Mouse (Mus musculus) spleen, adult 2 months (tissue): ENCODE data around the gene Dnajb8. TPM values are rescaled to one million over a fixed set of nuclear protein-coding genes. Genes with fewer than 3 reads are reported as not detected.

Source experiments
- DNase-seq, 2 experiments: peaks; one replicate each; pipeline versions ENCODE4 v3.0.0 to v3.0.0-alpha.2; 2012 to 2021; ENCODE audit warnings: low spot score in 2 of 2, low read depth in 1 of 2
- H3K27ac ChIP-seq: fragments of 200-500 bp; 2 replicates; pipeline ENCODE4 v1.5.1; 2012; ENCODE audit warnings: low read length, inconsistent platforms; ENCODE audit not compliant: insufficient read depth
- H3K27me3 ChIP-seq: fragments of 200-500 bp; 2 replicates; pipeline ENCODE4 v1.6.1; 2012; ENCODE audit warnings: mild to moderate bottlenecking, moderate library complexity, low read length, inconsistent platforms; ENCODE audit not compliant: control insufficient read depth, insufficient read depth
- H3K36me3 ChIP-seq: fragments of 200-500 bp; 2 replicates; pipeline ENCODE4 v1.6.1; 2012; ENCODE audit warnings: mild to moderate bottlenecking, low read length, inconsistent platforms; ENCODE audit not compliant: control insufficient read depth, insufficient read depth
- H3K4me1 ChIP-seq: fragments of 200-500 bp; 2 replicates; pipeline ENCODE4 v1.6.1; 2011; ENCODE audit warnings: inconsistent platforms; ENCODE audit not compliant: control insufficient read depth, insufficient read depth, insufficient read length
- H3K4me3 ChIP-seq: fragments of 200-500 bp; 2 replicates; pipeline ENCODE4 v1.5.1; 2011; ENCODE audit warnings: mild to moderate bottlenecking, inconsistent platforms; ENCODE audit not compliant: insufficient read depth, insufficient read length; ENCODE audit errors: extremely low read depth
- CTCF ChIP-seq: fragments of 200-500 bp; IDR thresholded peaks from 2 replicates; pipeline ENCODE4 v1.5.1; 2011; ENCODE audit warnings: mild to moderate bottlenecking, inconsistent platforms; ENCODE audit not compliant: insufficient read depth, insufficient read length, insufficient replicate concordance; ENCODE audit errors: extremely low read depth
- POLR2A ChIP-seq: fragments of 200-500 bp; IDR thresholded peaks from 2 replicates; pipeline ENCODE4 v1.6.1; 2011; ENCODE audit warnings: low read depth, low read length, inconsistent platforms
- WGBS: fragments of 180-500 bp; shearing (Covaris S2); methylation state at CpG from one replicate; pipeline ENCODE4 v1.1.7; 2018; 5-methylcytosine and 5-hydroxymethylcytosine counted together
- polyA plus RNA-seq: library from polyadenylated mRNA; depleted of rRNA; stranded (reverse); fragments of >200 nt; gene quantifications from 2 replicates; pipeline ENCODE4 v1.2.3, GENCODE M21; 2012

The Dnajb8 gene
- polyA plus RNA-seq, 1 experiment: not detected

DNA sequence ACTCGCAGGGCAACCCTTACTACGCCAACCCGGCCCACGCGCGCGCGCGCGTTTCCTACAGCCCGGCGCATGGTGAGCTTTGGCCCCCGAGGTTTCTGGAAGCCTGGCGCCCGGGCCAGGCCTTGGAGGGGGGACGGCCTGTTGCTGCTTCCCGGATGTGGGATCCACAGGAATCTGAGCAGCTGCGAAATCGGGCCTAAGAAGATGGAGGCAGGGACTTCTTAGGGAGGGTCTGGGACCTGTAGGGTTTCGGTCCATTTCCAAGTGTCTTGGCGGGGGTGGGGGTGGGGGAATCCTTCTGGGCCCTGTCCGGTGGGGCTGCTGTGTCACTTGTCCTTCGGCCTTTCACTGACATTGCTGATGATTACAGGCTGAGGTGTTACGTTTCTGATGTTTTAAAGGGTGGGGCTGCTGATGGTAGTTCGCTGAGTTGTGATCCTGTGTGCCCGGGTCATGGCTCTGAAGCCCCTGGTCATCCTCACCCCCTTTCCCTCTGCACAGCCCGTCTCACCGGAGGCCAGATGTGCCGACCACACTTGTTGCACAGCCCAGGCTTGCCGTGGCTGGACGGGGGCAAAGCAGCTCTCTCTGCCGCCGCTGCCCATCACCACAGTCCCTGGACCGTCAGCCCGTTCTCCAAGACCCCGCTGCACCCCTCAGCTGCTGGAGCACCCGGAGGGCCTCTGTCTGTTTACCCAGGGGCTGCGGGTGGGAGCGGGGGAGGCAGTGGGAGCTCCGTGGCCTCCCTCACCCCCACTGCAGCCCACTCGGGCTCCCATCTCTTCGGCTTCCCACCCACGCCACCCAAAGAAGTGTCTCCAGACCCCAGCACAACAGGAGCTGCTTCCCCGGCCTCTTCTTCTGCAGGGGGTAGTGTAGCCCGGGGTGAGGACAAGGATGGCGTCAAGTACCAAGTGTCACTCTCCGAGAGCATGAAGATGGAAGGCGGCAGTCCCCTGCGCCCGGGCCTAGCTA, 22.1 kb upstream of the Dnajb8 start:
- 0 out of 2 replicates have a peak, but pooled peaks cover 3% of the 10 kb centered on the region for H3K4me1 ChIP-seq
- H3K27ac ChIP-seq: no peak overlapping the region
- WGBS: 32% methylated on average over 50 of the region's 50 CpGs
- peaks cover 18% of the 10 kb centered on the region for H3K27me3 ChIP-seq
- 0 out of 2 replicates have a peak overlapping the region, but pooled peaks have one; percentile 9 for H3K4me3 ChIP-seq
- TF ChIP-seq POLR2A (no peak), CTCF (no peak)
- no peaks in the 10 kb centered on the region for H3K36me3 ChIP-seq
- DNase-seq: no peak

DNA sequence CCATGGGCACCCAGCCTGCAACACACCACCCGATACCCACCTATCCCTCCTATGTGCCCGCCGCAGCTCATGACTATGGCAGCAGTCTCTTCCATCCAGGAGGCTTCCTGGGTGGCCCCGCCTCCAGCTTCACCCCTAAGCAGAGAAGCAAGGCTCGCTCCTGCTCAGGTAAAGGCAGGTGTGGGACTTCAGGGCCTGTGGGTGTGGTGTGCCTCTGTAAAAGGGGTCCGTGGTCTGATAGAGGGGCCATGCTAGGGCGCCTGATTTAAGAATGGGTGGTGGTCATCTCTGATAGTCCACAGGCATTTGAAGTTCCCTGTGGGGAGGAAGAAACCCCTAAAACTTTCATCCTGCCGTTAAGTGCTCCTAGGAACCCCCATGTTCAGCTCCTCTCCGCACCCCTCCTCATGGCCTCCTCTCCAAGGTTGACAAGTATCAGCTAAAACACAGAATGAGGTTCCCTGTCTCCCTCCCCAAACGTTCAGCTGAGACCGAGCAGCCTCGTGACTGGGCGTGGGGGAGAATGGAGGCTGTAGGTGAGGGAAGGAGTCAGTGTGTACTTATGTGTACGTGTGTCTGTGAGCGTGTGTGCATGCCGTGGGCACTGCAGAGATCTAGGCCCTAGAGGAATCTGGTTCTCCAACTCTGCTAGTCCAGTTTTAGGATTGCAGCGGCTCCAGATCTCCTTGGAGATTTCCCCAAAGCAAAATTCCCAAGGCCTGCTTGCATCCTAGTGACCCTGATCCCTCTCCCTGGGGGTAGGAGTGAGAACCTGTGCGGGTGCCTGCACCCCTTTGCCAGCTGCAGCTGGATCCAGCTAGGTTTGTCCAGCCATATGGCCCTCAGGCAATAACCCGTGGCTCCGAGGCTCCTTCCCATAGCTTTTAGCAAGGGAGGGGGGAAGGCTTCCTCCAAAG, 21.1 kb upstream of the Dnajb8 start:
- WGBS: 80% methylated on average over 20 of the region's 20 CpGs
- 0 out of 2 replicates have a peak, but pooled peaks cover 3% of the 10 kb centered on the region for H3K4me1 ChIP-seq
- H3K36me3 ChIP-seq: no peaks in the 10 kb centered on the region
- H3K27me3 ChIP-seq: peaks cover 18% of the 10 kb centered on the region
- H3K27ac ChIP-seq: no peak overlapping the region
- no peak for DNase-seq
- TF ChIP-seq CTCF (no peak), POLR2A (no peak)
- no peak overlapping the region for H3K4me3 ChIP-seq

DNA sequence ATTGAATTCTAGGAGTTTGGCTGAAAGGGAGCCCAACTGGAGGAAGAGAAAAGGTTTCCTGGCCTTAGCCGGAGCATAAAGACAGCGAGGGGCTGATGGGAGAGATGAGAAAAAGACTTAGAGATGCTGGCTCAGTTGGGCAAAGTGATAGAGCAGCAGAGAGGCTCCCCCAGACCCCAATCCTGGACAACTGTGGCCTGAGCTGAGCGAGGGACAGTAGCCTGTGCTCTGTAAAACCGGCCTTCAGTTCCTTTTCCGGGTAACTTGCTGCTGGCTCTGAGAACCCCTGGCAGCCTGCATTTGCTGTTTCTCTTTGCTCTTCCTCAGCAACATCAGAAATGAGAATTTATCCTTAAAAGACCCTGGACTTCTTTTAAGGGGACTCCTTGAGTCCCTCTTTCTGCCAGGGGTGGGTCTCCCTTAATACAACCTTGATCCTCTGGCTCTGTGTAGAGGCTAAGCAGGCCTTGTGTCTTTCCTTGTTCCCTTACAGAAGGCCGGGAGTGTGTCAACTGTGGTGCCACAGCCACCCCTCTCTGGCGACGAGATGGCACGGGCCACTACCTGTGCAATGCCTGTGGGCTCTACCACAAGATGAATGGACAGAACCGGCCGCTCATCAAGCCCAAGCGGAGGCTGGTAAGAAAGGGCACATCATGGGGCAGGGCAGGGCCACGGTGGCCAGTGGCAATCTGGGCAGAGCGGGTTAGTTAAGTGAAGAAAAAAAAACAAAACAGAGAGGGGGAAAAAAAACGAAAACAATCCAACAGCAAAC, 20.0 kb upstream of the Dnajb8 start:
- 39% methylated on average over 15 of the region's 15 CpGs for WGBS
- Histone ChIP-seq H3K4me3 (no peak overlapping the region), H3K36me3 (no peaks in the 10 kb centered on the region), H3K4me1 (0 out of 2 replicates have a peak, but pooled peaks cover 3% of the 10 kb centered on the region), H3K27ac (no peak overlapping the region), H3K27me3 (peaks cover 15% of the 10 kb centered on the region)
- no peak for DNase-seq
- no peak for TF ChIP-seq CTCF
- no peak for TF ChIP-seq POLR2A

DNA sequence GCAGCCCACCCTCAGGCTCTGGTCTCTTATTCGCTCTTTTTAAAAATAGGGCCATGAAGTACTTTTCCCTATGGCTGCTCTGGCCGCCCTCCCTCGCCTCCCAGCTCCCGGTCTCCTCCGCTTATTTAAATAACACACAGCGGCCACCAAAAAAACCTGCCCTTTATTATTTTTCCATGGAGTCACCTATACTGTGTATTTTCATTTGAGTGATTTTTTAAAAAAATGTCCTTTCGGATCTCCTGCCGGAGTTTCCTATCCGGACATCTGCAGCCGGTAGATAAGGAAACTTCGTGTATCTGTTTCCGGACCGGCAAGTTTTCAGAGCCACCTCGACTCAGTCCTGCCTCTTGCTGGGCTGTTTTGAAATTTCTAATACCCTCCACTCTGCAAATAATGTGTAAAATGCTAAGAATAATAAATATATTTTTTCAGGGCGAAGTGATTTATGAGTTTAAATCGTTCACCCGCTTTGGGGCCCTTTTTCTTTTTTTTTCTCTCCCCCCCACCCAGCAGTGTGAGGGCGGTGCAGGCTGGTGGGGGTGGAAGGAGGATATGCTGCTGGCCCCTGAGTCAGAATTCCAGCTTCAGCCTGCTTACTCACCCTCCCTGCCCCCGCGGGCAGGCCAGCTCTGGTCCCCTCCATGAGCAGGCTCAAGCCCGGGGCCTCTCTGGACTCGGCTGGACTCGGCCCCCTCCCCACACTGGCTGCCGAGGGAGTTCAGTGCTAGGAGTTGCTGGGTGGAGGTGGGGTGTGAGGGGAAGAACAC, 19.0 kb upstream of the Dnajb8 start:
- Histone ChIP-seq H3K4me3 (no peak overlapping the region), H3K36me3 (no peaks in the 10 kb centered on the region), H3K4me1 (0 out of 2 replicates have a peak, but pooled peaks cover 3% of the 10 kb centered on the region), H3K27ac (no peak overlapping the region), H3K27me3 (peaks cover 15% of the 10 kb centered on the region)
- WGBS: 5% methylated on average over 24 of the region's 24 CpGs
- TF ChIP-seq POLR2A: no peak
- TF ChIP-seq CTCF: no peak
- no peak for DNase-seq

DNA sequence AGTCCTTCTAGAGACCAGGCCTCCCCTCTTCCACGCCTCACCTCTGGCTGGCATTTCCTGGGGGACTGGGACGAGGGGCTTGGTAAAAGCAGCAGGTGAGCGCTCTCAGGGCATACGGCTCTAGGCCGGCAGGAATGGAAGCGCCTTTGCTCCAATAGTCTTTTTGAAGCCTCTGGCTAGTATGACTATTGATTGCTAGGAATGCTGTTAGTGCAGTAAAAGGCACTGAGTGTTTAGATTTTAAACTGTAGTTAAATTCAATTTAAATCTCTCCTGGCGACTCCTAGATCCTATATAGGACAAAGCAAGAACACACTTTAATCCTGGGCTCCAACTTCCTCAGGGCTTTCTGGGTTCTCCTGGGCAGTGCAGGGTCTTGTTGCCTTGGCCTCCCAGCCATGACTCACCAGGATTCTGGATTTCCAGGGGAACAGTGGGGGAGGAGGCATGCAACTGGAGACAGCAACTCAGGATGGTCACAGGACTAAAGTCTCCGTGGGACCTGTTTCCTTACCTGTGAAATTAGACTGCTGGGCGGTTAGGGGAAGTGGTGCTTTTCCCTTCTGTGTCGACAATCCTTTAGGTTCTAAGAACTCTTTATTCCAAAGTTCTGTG, 18.2 kb upstream of the Dnajb8 start:
- no peaks in the 10 kb centered on the region for H3K36me3 ChIP-seq

More for the DNA sequence above, 18.2 kb upstream of the Dnajb8 start:
- 65% methylated on average over 10 of the region's 10 CpGs for WGBS
- no peak for DNase-seq
- Histone ChIP-seq H3K4me1 (no peaks in the 10 kb centered on the region), H3K27me3 (peaks cover 12% of the 10 kb centered on the region), H3K27ac (no peak overlapping the region), H3K4me3 (no peak overlapping the region)
- TF ChIP-seq CTCF: no peak
- no peak for TF ChIP-seq POLR2A
